Mouse (Mus musculus) hindlimb bud, embryonic 11.5 days (tissue): ENCODE results near the gene Olfr228.
"Not testable (repeated sequence)": the region's sequence is repeated elsewhere in the genome, so short reads cannot be mapped to it uniquely, and the experiment has no call there.

Source experiments
- DNase-seq: peaks from one replicate; pipeline ENCODE4 v3.0.0-alpha.2; 2012; ENCODE audit warnings: low read depth, low spot score; ENCODE audit errors: extremely low spot score

Gene Olfr228

DNA sequence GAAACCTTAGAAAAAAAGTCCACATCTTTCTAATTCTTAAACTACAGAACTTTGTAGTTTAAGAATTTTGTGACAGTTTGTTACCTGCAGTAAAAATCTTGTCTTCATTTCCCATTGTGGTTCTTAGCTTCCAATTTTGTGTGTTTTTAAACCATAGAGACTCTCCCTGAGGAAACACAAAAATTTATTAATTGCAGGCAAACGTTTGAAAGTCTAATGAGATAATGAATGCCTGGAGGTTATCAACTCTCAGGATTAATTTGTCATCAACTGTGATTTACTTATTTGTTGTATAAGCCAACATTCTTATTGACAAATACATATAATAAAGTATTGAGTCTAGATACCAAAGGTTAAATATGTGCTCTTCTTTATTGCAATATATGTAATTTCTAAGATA, at the start of gene Olfr228:
Gene Olfr228, minus strand, starts transcription at position 101 of the 400 bp plus-strand sequence.
- DNase-seq = no peak

DNA sequence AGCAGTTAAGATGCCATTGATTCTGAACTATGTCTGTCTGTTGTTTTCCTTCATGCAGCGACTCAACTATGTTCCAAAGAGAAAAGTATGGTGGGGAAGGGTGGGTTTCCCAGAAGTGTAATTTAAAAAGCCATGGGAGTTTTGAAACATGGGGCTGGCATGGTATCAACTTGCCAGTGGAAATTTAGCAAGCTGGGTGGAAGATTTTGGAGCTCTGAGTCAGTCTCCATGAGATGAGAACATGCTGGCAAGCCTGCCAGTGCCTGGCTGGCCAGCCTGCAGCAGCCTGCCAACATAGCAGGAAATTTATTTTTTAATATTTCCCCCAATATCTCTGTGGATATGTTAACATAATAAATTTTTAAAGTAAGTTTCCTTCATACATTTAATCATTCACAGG, 43.8 kb upstream of the Olfr228 start:
- DNase-seq = no peak

DNA sequence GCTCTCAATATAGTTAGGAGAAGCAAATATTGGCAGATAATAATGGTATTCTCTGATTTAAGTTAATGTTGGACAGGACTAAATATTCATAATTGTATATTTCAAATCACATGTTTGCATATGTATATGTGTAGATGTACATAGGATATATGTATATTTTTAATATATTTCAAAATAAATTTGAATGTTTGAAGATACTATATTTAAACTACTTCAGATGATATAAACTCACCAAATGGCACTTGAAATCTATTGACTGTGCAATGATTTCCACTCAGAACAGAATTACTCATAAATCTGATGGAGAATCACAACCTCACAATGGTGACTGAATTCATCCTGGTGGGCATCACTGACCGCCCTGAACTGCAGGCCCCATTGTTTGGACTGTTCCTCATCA, 21.0 kb upstream of the Olfr228 start, which contains the start of gene Olfr1076:
Gene Olfr1076, plus strand, starts transcription at position 301 of the 400 bp plus-strand sequence.
- no peak for DNase-seq

DNA sequence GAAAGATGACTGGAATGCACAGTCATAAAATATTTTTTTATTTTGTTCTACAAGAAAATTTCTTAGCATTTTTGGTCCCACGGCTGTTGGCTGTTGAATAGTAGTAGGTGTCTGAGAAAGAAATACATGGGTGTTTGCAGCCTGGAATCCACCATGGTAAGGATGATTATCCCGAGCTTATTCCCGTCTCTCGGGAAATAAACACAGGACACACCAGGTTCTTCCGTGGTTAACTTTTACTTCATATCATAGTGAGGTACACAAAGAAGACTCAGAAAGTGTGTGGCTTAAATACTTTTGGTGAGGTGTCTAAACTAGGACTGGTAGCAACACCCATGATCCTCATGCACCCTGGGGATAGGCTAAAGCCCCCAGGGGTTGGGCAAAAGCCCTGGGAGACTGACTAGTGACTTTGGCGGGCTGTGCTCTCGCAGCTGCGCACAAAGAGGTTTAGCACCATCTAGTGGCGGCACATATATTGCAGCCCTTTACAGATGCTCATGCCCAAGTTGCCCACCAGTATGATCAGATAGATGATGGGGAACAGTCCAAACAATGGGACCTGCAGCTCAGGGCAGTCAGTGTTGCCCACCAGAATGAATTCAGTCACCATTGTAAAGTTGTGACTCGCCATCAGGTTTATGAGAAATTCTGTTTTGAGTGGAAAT, 22.6 kb downstream of the Olfr228 start:
- DNase-seq = no peak

DNA sequence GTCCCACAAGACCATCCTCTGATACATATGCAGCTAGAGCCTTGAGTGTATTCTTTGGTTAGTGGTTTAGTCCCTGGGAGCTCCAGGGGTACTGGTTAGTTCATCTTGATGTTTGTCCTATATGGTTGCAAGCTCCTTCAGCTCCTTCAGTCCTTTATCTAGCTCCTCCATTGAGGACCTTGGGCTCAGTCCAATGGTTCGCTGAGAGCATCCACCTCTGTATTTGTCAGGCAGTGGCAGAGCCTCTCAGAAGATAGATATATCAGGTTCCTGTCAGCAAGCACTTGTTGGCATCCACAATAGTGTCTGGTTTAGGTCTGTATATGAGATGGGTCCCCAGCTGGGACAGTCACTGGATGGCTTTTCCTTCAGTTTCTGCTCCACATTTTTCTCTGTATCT, 26.8 kb downstream of the Olfr228 start:
- DNase-seq = no peak

DNA sequence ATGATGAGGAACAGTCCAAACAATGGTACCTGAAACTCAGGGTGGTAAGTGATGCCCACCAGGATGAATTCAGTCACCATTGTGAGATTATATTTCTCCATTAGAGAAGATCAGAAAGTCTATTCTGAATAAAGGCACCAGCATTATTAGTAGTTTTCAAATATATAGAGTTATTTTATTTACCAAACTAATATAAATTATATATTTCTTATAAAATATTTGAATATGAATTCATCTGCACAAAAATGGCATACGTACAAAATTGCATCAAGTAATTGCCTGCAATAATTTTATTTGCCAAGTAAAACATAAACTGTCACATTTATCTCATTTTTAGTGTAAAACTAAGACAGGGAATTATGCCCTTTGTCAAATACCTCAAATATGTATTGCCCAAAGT, 31.0 kb downstream of the Olfr228 start, which contains the start of gene Olfr1066:
Gene Olfr1066, minus strand, starts transcription at position 101 of the 400 bp plus-strand sequence.
- DNase-seq = no peak

DNA sequence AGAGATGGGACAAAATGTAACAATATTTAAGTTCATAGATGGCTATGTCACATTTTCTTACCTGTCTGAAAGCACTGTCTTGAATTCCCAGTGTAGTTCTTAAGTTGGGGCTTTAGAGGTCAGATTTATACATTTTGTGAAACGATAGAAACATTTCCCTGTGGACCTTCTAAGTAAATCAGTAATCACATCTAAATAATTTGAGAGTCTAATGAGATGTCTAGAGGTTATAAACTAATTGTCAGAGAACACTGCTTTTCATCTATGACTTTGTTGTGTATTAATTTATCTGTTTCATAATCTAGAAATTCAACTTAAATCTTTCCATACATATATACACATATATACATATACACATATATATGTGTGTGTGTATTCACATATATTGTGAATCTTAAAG, 36.7 kb downstream of the Olfr228 start, which contains the start of gene Olfr1065:
Gene Olfr1065, minus strand, starts transcription at position 101 of the 400 bp plus-strand sequence.
- not testable (repeated sequence) for DNase-seq

DNA sequence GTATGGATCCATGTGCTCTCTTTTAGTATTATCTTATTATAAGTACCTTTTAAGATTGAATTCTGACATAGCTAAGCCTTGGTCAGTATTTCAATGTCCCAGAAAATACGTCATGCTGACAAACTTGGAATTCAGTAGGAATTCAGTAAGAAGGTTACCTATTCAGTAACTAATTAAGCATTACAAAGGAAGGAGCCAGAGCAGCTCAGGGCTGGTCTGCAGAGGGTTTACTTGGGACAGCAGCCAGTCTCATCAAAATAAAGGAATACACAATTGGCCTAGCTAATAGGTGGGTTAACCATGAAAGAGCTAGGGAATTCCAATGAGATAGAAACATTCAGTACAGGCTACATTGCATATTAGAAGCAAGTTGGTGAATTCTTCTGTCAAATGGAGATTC, 45.1 kb downstream of the Olfr228 start:
- DNase-seq = not testable (repeated sequence)
